Mouse (Mus musculus) adrenal gland, adult 2 months (tissue): ENCODE data around the gene Sass6. TPM values are rescaled to one million over a fixed set of nuclear protein-coding genes. Genes with fewer than 3 reads are reported as not detected.
"Not testable (repeated sequence)": the region's sequence is repeated elsewhere in the genome, so short reads cannot be mapped to it uniquely, and the experiment has no call there.

Source experiments
- DNase-seq: peaks from one replicate; pipeline ENCODE4 v3.0.0; 2021
- polyA plus RNA-seq: library from polyadenylated mRNA; depleted of rRNA; stranded (reverse); fragments of >200 nt; gene quantifications from 2 replicates; pipeline ENCODE4 v1.2.3, GENCODE M21; 2012
- total RNA-seq, 2 experiments: library from RNA; stranded (reverse); gene quantifications; 2 replicates each; pipeline ENCODE4 v1.2.3; 2021

Sass6 gene
- total and polyA plus RNA-seq, 3 experiments = 0.38 to 3.5 (median 1.9) TPM

DNA sequence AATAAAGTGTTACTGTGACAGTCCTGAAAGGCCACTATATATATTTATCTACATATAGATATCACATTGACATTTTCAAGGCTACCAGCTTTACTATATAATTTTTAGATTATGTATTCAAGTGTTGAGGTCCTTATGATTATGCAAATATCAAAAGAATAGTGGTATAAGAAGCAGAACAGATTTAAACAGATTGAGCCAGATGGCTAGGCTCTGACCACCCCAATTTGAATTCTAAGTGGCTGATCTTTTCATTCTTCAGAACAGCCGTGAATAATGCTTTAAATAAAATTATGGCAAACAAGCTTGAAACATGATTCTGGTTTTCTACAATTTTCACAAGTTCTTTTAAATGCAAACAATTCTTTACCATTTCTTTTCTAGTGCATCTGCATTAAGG, 36.7 kb downstream of the Sass6 start:
- DNase-seq = no peak

DNA sequence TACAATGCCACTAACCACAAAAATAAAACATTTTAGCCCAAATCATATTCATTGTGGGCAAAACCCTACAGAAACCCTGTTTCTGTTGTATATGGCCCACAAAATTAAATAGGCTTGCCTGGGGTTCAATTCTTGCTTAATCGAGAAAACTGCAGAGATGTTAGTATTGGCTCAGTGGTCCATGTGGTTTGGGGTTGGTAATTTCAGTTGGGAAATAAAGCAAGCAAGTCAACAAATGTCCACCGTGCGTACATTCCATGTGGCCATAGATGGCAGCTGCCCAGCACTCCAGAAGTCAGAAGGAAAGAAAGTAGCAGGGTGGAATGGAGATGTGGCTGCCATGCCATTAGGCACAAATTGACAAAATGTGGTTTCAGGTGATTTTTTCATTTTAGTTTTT, 38.2 kb downstream of the Sass6 start:
- no peak for DNase-seq

DNA sequence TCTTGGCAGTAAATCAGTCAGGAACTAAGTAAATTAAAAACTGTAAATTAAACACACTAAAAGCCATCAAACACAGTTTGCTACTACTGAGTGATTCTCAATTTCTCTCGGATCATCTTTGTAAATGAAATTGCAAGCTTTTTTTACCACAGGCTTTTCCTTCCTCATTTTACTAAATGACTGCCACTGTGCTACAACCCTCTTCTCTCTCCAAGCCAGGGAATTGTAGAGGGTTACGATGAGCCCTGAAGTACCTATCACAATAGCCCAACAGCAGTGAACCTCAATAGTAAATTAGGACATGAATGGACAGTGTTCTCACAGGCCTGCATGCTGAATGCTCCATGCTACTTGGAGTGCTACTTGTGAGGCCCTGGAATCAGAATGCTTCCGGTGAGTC, 39.3 kb downstream of the Sass6 start:
- DNase-seq = no peak

DNA sequence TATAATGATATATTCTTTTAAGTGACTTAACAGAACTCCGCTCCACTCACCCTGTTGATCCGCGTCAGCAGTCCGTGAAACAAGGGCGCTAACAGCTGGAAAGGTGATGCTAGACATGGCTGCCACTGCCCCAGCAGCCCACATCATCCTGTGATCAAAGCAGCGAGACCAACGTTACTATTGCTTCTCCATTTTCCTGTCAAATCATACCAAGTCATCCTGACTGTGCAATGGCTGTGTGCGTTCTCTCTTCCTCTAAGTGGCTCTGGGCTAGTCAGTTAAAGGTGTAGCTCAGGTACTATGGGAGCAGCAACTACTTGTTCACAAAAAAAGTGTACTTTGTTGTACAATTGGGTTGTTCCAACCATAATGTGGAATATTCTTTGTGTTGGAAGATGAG, 40.1 kb downstream of the Sass6 start:
- no peak for DNase-seq

DNA sequence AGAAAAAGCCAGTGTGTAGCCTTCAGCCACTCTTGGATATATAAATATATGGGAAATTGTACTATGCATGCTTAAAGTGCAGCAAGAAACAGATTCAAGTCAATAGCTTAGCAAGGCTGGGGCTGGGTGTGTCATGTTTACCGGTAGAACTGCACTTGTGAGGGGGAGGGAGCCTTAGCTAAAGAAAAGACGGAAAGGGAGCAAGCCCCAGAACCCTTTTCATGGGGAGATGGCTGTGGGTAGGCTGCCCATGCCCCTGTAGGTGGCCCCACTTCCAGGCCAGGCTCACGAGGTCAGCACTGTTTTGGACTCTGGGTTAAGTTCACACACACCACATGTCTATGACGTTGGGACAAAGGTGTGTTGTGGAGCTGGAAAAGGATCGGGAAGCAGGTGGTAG, 41.0 kb downstream of the Sass6 start:
- DNase-seq = no peak

DNA sequence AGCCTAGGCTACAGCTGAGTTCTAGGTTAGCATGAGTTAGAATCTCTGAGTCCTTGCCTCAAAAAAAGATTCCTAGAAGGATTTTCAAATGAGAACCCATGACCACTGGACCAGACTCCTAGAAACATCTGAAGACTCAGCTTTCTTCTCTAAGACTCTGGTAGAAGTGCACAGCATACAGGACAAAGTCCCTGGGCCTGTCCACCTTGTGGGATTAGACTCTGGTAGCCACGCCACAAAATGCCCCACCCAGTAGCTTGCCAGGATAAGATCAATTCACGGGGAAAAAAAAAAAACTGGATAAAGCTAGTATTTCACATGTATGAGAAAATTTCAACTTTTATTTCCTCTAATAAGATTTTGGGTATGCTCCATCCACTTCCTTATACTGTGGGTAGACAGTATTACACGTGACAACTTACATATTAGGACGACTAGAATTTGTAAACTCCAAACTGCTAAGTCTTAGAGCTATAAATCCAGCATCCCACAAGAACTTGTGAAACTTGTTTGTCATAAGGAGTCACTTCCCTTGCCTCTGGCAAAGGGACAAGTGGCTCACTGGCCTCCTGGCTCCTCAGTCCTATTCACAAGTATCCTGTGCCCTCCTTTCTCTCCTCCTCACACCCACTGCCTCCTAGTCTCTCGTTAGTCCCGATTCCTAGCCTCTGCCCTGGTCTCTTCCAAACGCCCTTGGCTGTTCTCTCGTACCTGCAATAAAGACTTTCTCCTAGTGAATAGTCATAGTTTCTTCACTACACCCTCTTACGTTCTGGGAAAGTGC, 43.1 kb downstream of the Sass6 start:
- DNase-seq = no peak

DNA sequence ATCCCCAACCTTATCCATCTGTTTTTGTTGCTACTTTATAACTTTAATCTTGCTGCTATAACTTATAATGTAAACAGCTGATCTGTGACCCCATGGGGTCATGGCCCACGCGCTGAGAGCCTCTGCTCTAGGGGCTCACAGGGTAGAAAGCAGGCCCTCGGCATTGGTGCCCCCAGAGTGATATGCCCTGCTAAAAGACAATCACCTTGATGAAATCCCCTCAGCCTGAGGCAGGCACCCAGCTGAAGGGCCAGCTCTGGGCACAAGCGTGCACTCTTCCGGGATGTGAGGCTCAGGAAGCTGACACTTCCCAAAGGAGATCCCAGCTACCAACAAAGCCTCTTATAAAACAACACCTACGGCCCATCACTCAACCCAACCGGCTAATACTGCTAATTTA, 43.8 kb downstream of the Sass6 start:
- no peak for DNase-seq

DNA sequence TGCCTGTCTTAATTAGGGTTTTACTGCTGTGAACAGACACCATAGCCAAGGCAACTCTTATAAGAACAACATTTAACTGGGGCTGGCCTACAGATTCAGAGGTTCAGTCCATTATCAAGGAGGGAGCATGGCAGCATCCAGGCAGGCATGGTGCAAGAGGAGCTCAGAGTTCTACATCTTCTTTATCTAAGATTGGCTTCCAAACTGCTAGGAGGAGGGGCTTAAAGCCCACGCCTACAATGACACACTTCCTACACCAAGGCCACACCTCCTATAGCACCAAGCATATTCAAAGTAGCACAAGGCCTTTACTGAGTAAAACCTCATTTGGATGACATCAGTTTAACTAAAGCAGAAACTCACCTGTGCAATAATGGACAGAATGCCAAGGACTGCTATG, 45.2 kb downstream of the Sass6 start:
- no peak for DNase-seq

DNA sequence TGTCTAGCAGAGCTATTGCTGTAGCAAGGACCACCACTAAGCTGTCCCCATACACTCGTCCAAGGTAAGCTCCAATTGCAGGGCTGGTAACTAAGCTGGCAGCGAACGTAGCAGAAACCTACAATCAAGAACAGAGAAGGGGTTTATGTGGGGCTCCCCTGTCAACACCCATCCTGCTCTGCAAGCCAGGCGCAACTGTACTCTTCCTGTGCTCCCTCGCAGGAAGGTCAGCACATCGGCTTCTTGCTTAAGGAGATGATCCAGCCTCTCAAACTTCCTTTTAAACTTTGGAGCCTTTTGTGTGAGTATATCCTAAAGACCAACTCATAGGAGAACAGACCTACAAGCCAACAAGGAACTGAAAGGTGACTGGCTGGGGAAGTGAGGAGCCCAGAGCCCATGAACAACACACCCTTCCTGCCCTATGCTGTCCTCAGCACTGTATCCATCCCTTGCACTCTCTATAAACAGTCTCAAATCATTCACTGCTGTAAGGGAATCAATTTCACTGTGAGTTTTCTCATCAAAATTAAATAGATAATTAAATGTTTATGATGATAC, 47.1 kb downstream of the Sass6 start:
- DNase-seq = no peak

DNA sequence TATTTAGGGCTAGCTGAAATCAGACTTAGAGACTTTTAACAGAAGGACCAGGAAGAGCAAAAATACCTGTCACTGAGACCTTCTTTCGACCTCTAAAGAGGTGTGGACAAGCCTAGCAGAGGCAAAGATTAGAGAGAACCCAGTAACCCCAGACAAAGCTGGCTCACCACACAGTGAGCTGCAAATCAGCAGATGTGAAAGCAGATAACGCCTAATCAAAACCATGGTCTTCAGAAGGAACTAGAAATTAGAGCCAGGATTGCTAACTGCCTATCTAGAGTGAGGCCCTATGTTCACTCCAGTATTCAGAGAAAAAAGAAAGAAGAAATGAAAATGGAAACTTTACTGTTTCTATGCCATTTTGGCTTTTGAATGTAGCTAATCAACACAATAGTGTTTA, 47.6 kb downstream of the Sass6 start:
- no peak for DNase-seq

DNA sequence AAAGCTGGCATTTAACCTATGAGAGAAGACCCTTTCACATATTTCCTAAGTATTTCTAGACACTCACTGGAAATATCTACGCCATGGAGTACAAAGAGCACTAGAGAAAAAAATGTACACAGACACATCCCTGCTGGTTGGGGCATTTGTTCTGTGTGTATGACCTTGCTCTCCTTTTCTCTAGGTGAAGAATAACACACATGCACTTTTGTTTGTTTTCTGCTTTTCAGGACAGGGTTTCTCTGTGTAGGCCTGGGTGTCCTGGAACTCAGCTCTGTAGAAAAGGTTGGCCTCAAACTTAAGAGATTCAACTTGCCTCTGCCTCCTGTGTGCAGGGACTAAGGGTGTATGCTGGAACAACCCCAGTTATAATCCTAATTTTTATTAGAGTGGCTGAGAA, 51.6 kb downstream of the Sass6 start:
- DNase-seq = no peak

DNA sequence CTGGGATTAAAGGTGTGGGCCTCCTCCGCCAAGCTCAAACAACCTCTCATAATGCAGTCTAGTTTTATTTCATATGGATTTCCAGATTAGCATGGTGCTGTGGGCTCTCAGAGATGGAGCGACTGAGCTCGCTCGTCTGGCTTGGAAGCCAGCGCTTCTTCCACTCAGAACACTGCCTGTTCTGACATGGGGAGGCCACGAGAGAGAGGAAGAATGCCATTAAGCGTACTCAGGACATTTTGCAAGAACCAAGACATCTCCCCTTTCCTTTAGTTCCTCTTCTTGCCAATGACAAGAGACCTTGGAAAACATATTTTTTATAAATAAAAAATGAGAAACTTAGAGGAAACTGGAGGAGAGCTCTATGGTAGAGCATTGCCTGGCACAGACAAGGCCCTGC, 54.0 kb downstream of the Sass6 start:
- no peak for DNase-seq

DNA sequence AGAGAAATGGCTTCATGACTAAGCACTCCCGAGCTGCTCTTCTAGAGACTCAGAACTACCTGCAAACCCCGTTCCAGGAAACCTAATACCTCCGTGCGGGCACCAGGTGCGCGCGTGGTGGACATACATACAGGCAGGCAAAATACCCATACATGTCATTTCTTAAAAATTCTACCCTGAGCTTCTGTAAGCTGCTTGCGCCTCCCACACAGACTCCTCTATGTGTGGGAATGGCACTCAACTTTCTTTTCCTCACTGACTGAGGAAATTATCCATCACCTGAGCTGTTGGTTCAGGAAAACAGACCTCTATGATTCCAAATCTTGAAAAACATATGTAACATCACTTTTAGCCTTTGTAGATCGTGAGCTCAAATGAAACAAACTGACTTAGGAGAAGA, 55.9 kb downstream of the Sass6 start:
- no peak for DNase-seq

DNA sequence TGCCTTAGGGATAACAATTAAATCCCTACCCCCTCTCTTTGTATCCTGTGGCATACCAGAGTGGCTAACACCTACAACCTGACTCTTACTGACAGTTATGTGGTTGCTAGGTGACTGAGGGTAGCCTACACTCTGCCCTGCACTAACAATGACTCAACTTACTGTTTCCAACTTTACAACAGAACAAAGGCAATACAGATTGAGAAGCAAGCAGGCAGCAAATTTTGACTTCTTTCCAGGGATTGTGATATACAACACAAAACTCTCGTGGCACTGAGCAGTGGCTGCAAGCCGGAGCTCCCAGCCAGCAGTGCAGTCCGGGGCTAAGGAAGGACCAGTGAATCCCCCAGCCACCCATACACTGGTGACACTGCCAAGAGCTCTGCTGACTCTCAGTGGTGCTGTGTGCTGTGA, 57.3 kb downstream of the Sass6 start:
- no peak for DNase-seq

DNA sequence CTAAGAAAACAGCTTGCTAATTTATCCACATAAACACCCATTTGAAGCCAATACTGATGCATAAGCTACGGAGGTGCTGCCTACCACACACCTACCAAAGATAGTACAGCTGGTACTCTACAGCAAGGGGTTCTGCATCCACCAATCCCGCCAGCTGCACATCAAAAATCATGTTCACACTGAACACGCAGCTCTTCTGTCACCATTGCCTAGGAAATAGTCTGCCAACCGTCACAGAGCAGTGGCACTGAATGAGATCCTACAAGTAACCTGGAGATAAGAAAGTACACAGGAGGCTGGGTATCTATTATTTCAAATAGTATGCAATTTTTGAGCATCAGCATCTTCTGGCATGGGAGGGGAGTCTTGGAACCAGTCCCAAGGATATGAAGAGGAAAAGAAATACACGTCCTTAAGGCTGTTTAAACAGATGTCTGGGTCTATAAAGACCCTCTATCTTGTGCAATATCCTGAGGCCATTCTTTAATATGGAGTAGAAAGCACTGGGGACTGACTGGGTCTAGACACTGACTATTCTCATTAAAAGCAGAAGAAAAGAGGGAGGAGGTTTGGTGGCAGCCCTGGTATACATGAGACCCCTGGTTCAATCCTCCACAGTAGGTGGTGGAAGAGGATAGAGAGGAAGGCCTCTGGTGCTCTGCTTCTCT, 58.6 kb downstream of the Sass6 start:
- DNase-seq = no peak

DNA sequence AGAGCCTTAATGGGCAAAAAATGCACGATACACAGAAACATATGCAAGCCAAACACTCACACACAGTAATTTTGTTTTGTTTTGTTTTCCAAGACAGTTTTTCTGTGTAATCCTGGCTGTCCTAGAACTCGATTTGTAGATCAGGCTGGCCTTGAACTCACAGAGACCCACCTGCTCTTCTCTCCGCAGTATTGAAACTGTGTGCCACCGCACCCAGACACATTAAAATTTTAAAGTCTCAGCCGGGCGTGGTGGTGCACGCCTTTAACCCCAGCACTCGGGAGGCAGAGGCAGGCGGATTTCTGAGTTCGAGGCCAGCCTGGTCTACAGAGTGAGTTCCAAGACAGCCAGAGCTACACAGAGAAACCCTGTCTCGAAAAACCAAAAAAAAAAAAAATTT, 59.3 kb downstream of the Sass6 start:
- DNase-seq = not testable (repeated sequence)

DNA sequence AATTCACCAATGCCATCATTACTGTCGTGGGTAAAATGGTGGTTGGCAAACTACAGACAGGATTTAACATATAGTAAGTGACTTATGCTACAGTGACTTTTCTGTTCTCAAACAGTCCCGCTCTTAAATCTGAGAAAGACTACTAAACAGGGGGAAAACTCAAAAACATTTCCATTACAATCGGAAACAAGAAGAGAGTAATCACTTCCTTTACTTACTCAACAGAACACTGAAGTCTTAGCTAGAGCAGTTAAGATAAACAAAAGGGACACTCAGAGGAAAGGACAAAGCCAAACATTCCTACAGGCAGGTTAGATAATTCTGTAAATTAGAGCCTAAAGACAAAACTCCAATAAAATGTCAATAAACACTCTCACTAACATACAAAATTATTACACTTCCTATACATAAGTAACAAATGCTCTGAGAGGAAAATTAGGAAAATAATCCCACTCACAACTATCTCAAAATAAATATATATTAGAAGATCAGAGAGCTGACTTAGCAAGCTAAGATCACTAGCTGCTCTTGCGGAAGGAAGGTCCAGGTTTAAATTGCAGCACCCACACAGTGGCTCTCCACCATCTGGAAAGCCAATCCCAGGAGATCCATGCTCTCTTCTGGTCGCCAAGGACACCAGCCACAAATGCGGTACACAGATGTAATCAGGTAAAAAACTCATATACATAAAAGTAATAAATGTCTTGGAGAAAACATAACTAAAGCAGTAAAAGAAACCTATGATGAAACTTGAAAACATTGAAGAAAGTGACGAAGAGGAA, 61.6 kb downstream of the Sass6 start:
- DNase-seq = no peak

DNA sequence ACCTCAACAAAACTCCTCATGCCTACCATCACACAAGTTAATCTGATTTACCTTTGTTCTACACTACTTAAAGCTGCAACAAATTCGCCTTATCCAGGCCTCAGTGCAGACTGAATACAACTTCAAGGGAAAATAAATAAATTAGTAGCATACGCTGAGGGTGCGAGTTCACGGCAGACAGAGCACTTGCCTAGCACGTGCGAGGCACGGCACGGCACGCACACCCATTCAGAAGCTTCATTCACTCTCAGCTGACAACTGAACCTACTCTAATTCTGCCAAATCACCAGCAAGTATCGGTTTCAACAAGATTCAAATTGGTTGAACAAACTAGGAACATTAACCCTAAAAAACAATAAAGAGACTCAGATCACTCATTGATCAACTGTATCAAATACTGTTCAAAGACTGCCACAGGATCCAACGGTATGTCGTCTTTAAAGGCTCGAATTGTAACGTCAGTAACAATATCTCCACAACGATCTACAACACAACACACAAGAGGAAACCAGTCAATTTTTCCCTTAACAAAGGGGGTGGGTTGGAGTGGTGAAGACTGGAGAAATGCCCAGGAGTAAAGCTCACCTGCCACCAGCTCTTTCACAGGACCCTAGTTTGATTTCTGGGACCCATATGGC, 64.3 kb downstream of the Sass6 start:
- DNase-seq = no peak

DNA sequence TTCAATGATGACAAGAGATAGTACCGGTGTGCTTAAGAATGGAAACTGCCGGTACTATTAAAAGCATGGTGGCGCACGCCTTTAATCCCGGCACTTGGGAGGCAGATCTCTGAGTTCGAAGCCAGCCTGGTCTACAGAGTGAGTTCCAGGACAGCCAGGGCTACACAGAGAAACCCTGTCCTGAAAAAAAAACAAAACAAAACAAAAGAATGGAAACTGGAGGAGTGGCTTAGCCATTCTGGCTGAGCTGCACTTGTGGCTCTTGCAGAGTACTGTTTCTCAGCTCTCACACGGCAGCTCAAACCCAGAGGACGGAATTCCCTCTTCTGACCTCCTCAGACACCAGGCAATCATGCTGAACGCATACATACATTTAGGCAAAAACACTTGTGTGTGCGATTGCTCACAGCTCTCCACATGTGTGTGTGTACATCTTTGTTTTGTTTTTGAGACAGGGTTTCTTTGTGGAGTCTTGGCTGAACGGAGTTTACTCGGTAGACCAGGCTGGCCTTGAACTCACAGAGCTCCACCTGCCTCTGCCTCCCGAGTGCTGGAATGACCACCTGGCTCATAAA, 65.2 kb downstream of the Sass6 start:
- DNase-seq = no peak

DNA sequence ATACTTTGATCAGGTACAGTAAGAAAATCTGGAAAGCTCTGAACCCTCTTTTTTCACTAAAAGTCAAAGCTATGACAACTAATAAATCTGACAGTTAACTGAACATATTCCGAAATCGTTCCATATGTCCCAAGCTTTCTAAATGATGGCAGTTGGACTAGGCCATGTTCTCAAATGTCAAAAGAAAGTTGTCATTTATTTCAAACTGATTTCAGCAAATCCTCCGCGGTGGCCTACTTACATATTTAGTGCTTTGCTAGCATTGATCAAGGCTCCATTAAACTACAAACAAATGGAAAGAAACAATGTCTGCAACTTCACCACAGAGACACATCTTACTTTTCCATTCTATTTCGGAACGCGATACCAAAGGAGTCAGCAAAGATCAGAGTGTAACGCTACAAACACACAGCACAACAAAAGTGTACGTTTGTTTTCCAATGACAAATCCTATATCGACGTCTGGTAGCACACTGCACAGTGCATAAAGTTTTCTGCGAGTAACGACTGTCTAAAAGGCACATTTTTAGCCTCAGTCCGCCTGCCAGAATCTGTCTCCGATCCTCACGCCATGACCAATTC, 66.6 kb downstream of the Sass6 start:
- DNase-seq = no peak

DNA sequence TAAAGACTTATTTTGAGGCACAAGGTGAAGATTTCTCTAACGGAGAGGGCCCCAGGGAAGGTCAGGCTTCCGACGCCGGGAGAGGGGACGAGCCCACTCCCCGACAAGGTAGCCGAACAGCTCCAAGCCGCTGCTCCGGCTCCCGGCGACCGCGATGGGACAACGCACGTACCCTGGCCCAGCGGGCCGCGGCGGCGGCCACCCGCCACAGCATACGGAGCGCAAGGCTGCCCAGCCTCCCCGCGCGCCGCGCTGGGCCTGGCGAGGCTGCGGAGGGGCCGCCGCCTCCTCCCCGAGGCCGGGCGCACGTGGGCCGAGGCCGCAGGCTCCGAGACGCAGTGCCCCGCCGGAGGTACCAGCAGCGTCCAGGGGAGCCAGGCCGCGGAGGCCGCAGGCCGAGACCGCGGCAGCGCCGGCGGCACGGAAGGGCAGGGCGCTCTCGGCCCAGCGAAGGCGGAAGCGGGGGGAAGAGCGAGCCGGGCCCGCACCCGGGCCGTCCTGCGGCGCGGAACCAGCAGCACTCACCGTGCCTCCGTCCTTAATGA, 67.2 kb downstream of the Sass6 start:
- no peak for DNase-seq
